Mouse (Mus musculus) midbrain, embryonic 16.5 days (tissue): Measurements from ENCODE around the gene Cyp2t4. TPM values are rescaled to one million over a fixed set of nuclear protein-coding genes. Genes with fewer than 3 reads are reported as not detected.

Experiments used
- ATAC-seq: fragments of 200-750 bp; cut with Nextera tagmentation; 2 replicates; pipeline ENCODE4 v1.8.0; 2017; ENCODE audit warnings: moderate TSS enrichment
- H3K27ac ChIP-seq: fragments of 300-500 bp; sonication (generic); 2 replicates; pipeline ENCODE4 v1.5.1; 2014; ENCODE audit warnings: mild to moderate bottlenecking, low read length, mixed read lengths
- H3K27me3 ChIP-seq: fragments of 300-500 bp; sonication (generic); 2 replicates; pipeline ENCODE4 v1.6.1; 2014; ENCODE audit warnings: low read depth, low read length, mixed read lengths; ENCODE audit not compliant: control insufficient read depth, insufficient read depth
- H3K36me3 ChIP-seq: fragments of 300-500 bp; sonication (generic); 2 replicates; pipeline ENCODE4 v1.6.1; 2014; ENCODE audit warnings: mild to moderate bottlenecking, low read length, moderate library complexity, mixed read lengths; ENCODE audit not compliant: control insufficient read depth, insufficient read depth
- H3K4me1 ChIP-seq: fragments of 300-500 bp; sonication (generic); 2 replicates; pipeline ENCODE4 v1.6.1; 2014; ENCODE audit warnings: mild to moderate bottlenecking, low read length, mixed read lengths; ENCODE audit not compliant: control insufficient read depth, insufficient read depth
- H3K4me2 ChIP-seq: fragments of 300-500 bp; sonication (generic); 2 replicates; pipeline ENCODE4 v1.6.1; 2014; ENCODE audit warnings: mild to moderate bottlenecking, low read length, mixed read lengths
- H3K4me3 ChIP-seq: fragments of 300-500 bp; sonication (generic); 2 replicates; pipeline ENCODE4 v1.5.1; 2014; ENCODE audit warnings: low read depth, mild to moderate bottlenecking, low read length, moderate library complexity, mixed read lengths
- H3K9ac ChIP-seq: fragments of 300-500 bp; sonication (generic); 2 replicates; pipeline ENCODE4 v1.6.1; 2014; ENCODE audit warnings: low read depth, low read length, mixed read lengths
- H3K9me3 ChIP-seq: fragments of 300-500 bp; sonication (generic); replicated peaks from 2 replicates; pipeline ENCODE4 v1.6.1; 2014; ENCODE audit warnings: mild to moderate bottlenecking, low read length, mixed read lengths; ENCODE audit not compliant: control insufficient read depth, poor library complexity, severe bottlenecking
- WGBS: fragments of 180-500 bp; shearing (Covaris S2); extraction: QIAGEN DNeasy Blood & Tissue Kit; methylation state at CpG from one replicate; pipeline ENCODE4 v1.1.7; 2014; 5-methylcytosine and 5-hydroxymethylcytosine counted together
- polyA plus RNA-seq: library from polyadenylated mRNA; unstranded; fragments of >200 nt; fragmentation: Nextera tagmentation; extraction: Ambion mirVana; gene quantifications from 2 replicates; pipeline ENCODE4 v1.2.1, GENCODE M21; 2015

Cyp2t4 gene
- polyA plus RNA-seq, 1 experiment from 2014 or later = 0.21 TPM

- ATAC-seq = no peak
- Histone ChIP-seq H3K36me3 (peaks cover 23% of the 10 kb centered on the region), H3K4me2 (no peak overlapping the region), H3K9ac (no peak overlapping the region), H3K4me1 (peaks cover 9% of the 10 kb centered on the region), H3K9me3 (no peaks in the 10 kb centered on the region), H3K4me3 (no peak overlapping the region), H3K27ac (no peak overlapping the region), H3K27me3 (no peaks in the 10 kb centered on the region)
- 95% methylated on average over 7 of the region's 7 CpGs for WGBS
These were observed 21.4 kb downstream of the Cyp2t4 start for GRCm38 (mm10) chr7:27174896-27175295.

- Histone ChIP-seq H3K27me3 (no peaks in the 10 kb centered on the region), H3K9ac (peak overlapping the region; percentile 50), H3K4me2 (peak overlapping the region; percentile 64), H3K9me3 (no peaks in the 10 kb centered on the region), H3K36me3 (0 out of 2 replicates have a peak, but pooled peaks cover 5% of the 10 kb centered on the region), H3K27ac (peak overlapping the region; percentile 84), H3K4me1 (peaks cover 9% of the 10 kb centered on the region), H3K4me3 (peak overlapping the region; percentile 53)
- 19% methylated on average over 4 of the region's 4 CpGs for WGBS
- ATAC-seq = peak; percentile 12; the same call in 1 of the 2 replicates
These were observed 24.4 kb downstream of the Cyp2t4 start for GRCm38 (mm10) chr7:27177942-27178323.

- H3K36me3 ChIP-seq = 0 out of 2 replicates have a peak, but pooled peaks cover 2% of the 10 kb centered on the region
- H3K27me3 ChIP-seq = no peaks in the 10 kb centered on the region
- H3K27ac ChIP-seq = peak within 1 kb of the TSS; percentile 84
- H3K4me3 ChIP-seq = peak within 1 kb of the TSS; percentile 53
- peak within 1 kb of the TSS; percentile 59 for H3K9ac ChIP-seq
- ATAC-seq = peak; percentile 97
- 0% methylated on average over 53 of the region's 53 CpGs for WGBS
- H3K4me2 ChIP-seq = peak within 1 kb of the TSS; percentile 64
- H3K9me3 ChIP-seq = no peaks in the 10 kb centered on the region
- H3K4me1 ChIP-seq = peaks cover 9% of the 10 kb centered on the region
These were observed 25.1 kb downstream of the Cyp2t4 start, which contains the start of gene Rab4b for GRCm38 (mm10) chr7:27178324-27179216. Gene Rab4b, minus strand, starts transcription at chr7:27178896.

- Histone ChIP-seq H3K27me3 (no peaks in the 10 kb centered on the region), H3K4me3 (peak overlapping the region; percentile 53), H3K9me3 (no peaks in the 10 kb centered on the region), H3K4me2 (peak overlapping the region; percentile 54), H3K27ac (peak overlapping the region; percentile 80), H3K36me3 (0 out of 2 replicates have a peak, but pooled peaks cover 2% of the 10 kb centered on the region), H3K9ac (peak overlapping the region; percentile 59), H3K4me1 (peaks cover 9% of the 10 kb centered on the region)
- ATAC-seq = no peak
- WGBS = 47% methylated on average over 16 of the region's 16 CpGs
These were observed 25.9 kb downstream of the Cyp2t4 start for GRCm38 (mm10) chr7:27179217-27179918.

- no peak overlapping the region for H3K4me2 ChIP-seq
- WGBS = 41% methylated on average over 5 of the region's 5 CpGs
These were observed 26.5 kb downstream of the Cyp2t4 start for GRCm38 (mm10) chr7:27180036-27180435.

GRCm38 (mm10) chr7:27180837-27181695 is 27.6 kb downstream of the Cyp2t4 start, which contains the start of the genes Gm21983 and Mia:
Gene Gm21983, minus strand, starts transcription at chr7:27181086.
Gene Mia, minus strand, starts transcription at chr7:27181157.
- no peaks in the 10 kb centered on the region for H3K9me3 ChIP-seq
- peaks cover 15% of the 10 kb centered on the region for H3K36me3 ChIP-seq
- H3K27ac ChIP-seq = peak within 1 kb of the TSS; percentile 47
- H3K4me3 ChIP-seq = no peak within 1 kb of the TSS
- no peaks in the 10 kb centered on the region for H3K27me3 ChIP-seq
- ATAC-seq = no peak
- 69% methylated on average over 14 of the region's 14 CpGs for WGBS
- H3K4me2 ChIP-seq = no peak within 1 kb of the TSS
- H3K9ac ChIP-seq = no peak within 1 kb of the TSS
- peaks cover 9% of the 10 kb centered on the region for H3K4me1 ChIP-seq

More at GRCm38 (mm10) chr7:27180036-27180435, 26.5 kb downstream of the Cyp2t4 start:
- Histone ChIP-seq H3K27me3 (no peaks in the 10 kb centered on the region), H3K9me3 (no peaks in the 10 kb centered on the region), H3K4me1 (peaks cover 9% of the 10 kb centered on the region), H3K27ac (0 out of 2 replicates have a peak overlapping the region, but pooled peaks have one; percentile 0), H3K4me3 (no peak overlapping the region), H3K9ac (no peak overlapping the region), H3K36me3 (peaks cover 6% of the 10 kb centered on the region; the same call in 1 of the 2 replicates)
- no peak for ATAC-seq

GRCm38 (mm10) chr7:27182498-27182897 is 29.0 kb downstream of the Cyp2t4 start:
- Histone ChIP-seq H3K9ac (no peak overlapping the region), H3K4me3 (no peak overlapping the region), H3K27ac (no peak overlapping the region), H3K27me3 (no peaks in the 10 kb centered on the region), H3K36me3 (peaks cover 27% of the 10 kb centered on the region), H3K4me2 (no peak overlapping the region), H3K9me3 (no peaks in the 10 kb centered on the region), H3K4me1 (peaks cover 9% of the 10 kb centered on the region)
- no peak for ATAC-seq
- 84% methylated on average over 1 of the region's 1 CpGs for WGBS

- Histone ChIP-seq H3K9ac (no peak overlapping the region), H3K36me3 (peaks cover 48% of the 10 kb centered on the region), H3K4me3 (no peak overlapping the region), H3K4me2 (no peak overlapping the region), H3K9me3 (no peaks in the 10 kb centered on the region), H3K27me3 (no peaks in the 10 kb centered on the region), H3K27ac (no peak overlapping the region), H3K4me1 (no peaks in the 10 kb centered on the region)
- WGBS = 63% methylated on average over 3 of the region's 3 CpGs
- ATAC-seq = no peak
These were observed 31.4 kb downstream of the Cyp2t4 start for GRCm38 (mm10) chr7:27184964-27185363.
